Mouse (Mus musculus): ENCODE data around the gene Plekhh2.

Gene Plekhh2

GRCm38 (mm10) chr17:84608606-84609005 lies 96.9 kb downstream of the Plekhh2 start:
- no peak for ATAC-seq (ENCODE audit: low TSS enrichment)

- no peak for ATAC-seq (ENCODE audit: low TSS enrichment)
Measured at GRCm38 (mm10) chr17:84611500-84611899, 99.8 kb downstream of the Plekhh2 start.

GRCm38 (mm10) chr17:84611971-84612370 lies 100.3 kb downstream of the Plekhh2 start:
- ATAC-seq (ENCODE audit: low TSS enrichment), result no peak

GRCm38 (mm10) chr17:84615811-84616210 lies 104.1 kb downstream of the Plekhh2 start:
- ATAC-seq (ENCODE audit: low TSS enrichment), result no peak

GRCm38 (mm10) chr17:84616526-84617074 lies 104.9 kb downstream of the Plekhh2 start:
- ATAC-seq (ENCODE audit: low TSS enrichment), result no peak

GRCm38 (mm10) chr17:84617953-84618352 lies 106.3 kb downstream of the Plekhh2 start:
- no peak for ATAC-seq (ENCODE audit: low TSS enrichment)

GRCm38 (mm10) chr17:84619112-84619511 lies 107.4 kb downstream of the Plekhh2 start:
- no peak for ATAC-seq (ENCODE audit: low TSS enrichment)

GRCm38 (mm10) chr17:84620076-84620475 lies 108.4 kb downstream of the Plekhh2 start:
- no peak for ATAC-seq (ENCODE audit: low TSS enrichment)

GRCm38 (mm10) chr17:84620610-84621009 lies 108.9 kb downstream of the Plekhh2 start:
- no peak for ATAC-seq (ENCODE audit: low TSS enrichment)

DNA sequence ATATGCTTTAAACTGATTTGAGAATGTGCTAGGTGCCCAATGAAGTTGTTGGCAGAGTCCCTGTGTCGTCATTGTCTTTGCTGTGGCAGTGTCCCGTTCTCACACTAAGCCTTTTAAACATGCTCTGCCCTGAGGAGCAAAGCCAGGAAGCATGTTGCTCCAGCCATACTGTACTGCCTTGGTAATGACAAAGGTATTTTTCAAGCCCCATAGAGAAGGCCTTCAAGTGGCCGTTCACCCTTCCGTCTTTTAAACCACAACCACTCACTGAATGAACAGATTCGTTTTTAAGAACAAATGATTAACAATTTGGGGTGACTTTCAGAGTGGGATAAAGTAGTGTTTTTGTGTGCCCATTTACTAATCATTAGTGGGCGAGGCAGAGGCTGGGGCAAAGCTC lies 109.5 kb downstream of the Plekhh2 start:
- no peak for ATAC-seq (ENCODE audit: low TSS enrichment)

DNA sequence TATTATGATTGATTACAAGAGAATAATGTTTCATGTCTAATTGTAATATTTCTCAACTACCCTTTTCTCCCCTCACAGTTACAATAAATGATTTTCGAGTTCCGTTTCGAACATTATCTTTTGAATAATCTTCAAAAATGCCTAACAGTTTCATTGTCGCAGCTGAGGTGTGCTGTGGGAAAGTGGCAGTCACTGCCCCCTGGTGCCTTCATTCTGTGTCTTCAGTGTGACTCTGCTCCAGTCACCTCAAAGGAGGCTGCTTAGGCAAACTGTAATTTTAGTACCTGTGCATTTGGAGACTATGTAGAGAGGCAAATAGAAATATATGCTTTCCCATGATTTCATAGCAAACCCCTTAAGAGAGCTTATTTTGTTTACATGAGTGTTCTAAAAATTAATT lies 110.3 kb downstream of the Plekhh2 start:
- no peak for ATAC-seq (ENCODE audit: low TSS enrichment)

- no peak for ATAC-seq (ENCODE audit: low TSS enrichment)
Measured at GRCm38 (mm10) chr17:84622873-84623272, 111.2 kb downstream of the Plekhh2 start.

GRCm38 (mm10) chr17:84626276-84626856 lies 114.7 kb downstream of the Plekhh2 start, which contains the start of gene Dync2li1:
TSS of gene Dync2li1 (plus strand) at chr17:84626496.
- peak; percentile 99 for ATAC-seq (ENCODE audit: low TSS enrichment)

DNA sequence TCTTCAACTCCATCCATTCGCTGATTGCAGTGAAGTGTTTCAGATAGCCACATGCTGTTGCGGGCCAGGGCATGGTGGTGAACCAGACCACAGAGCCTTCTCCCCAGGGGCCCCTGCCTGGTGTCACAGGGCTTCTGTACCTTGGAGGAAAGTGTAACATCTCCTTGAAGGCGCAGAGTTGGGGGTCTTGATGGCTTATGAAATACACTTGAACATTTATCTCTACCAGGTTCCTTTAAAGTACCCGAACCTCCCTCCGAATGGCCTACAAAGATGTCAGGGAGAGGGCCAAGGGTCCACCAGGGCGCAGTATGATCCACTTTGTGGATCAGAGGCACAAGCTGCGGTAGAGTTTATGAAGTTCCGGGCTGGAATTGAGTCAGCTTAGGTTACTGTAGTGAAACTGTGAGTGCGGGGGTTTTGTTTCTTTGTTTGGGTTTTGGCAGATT lies 115.2 kb downstream of the Plekhh2 start:
- ATAC-seq (ENCODE audit: low TSS enrichment), result 0 out of 2 replicates have a peak, but pooled peaks have one; percentile 13

DNA sequence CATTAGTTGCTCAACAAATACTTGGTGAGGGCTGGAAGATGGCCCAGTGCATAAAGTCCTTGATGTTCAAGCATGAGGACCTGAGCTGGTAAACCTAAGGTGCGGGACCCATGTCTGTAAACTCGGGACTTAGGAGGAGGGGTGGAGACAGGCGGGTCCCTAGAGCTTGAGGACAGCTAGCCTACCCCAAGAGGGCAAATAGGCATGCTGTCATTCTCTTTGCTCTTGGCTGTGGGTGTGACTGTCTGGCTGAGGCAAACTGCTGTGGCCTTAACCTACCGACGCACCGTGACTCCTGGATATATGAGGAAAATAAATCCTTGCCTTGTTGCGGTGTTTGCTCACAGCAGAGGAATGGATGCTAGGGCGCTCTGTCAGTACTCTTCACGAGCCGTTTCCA lies 116.0 kb downstream of the Plekhh2 start:
- ATAC-seq (ENCODE audit: low TSS enrichment), result no peak

GRCm38 (mm10) chr17:84628611-84629010 lies 116.9 kb downstream of the Plekhh2 start:
- no peak for ATAC-seq (ENCODE audit: low TSS enrichment)

- ATAC-seq (ENCODE audit: low TSS enrichment), result no peak
Measured at GRCm38 (mm10) chr17:84631836-84632235, 120.1 kb downstream of the Plekhh2 start.

- no peak for ATAC-seq (ENCODE audit: low TSS enrichment)
Measured at GRCm38 (mm10) chr17:84633443-84633842, 121.7 kb downstream of the Plekhh2 start.

DNA sequence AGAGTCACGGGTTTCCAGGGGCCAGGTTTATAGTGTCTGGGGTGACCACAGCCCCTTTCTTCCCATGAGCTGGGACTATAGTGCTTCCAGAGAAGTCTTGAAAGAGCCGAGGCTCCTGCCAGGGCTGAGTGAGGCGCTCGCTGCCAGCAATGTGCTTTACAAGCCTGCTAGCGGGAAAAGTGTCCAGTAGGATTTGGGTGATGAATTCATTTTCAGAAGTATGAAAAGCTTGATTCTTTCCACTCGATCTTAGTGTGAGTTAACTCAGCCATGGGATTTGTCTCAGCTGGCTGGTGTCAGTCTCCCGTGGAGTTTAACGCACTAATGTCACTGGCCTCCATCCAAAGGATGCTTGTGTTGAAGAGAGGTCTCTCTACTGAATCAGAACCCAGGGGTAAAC lies 124.6 kb downstream of the Plekhh2 start:
- no peak for ATAC-seq (ENCODE audit: low TSS enrichment)

DNA sequence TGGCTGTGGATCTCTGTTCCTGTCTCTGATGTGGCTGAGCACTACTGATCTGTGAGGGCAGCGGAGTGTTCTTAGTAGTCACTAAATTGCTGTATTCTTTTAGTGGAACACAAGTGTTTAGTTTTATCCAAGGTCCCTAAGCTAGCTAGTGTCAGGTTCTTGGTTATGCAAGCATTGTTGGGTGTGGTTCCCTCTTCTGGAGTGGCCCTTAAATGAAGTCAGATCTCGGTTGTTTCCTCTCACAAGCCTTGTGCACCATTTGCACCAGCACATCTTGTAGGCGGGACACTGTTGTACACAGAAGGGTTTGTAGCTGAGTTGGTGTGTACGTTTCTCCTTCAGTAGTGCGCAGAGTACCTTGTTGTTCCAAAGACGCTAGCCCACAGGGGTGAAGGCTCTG lies 126.3 kb downstream of the Plekhh2 start:
- ATAC-seq (ENCODE audit: low TSS enrichment), result no peak

DNA sequence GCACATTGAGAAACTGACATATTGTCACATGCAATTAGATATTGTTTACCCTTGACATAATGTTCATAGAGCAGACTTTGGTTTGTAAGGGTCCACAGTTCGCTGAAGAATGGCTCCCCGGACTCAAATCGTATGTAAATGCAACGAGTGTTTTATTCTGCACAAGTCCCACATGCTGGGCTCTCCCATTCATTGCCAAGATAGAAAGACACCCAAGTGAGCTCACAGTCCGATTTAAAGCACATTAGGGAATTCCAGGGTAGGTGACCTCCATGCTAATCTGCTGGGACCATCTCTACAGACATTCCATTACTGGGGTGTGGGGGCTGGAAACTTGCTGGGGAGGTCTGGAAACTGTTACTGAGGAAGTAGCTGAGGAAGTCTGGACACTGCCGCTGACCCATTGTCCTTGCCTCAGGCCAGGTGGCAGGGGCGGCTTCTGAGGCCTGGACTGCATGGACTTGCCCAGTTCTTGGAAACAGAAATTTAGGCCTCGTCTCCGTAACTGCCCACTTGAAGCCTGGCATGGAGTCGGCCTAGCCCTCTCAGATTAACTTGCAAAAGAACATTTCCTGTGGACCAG lies 128.2 kb downstream of the Plekhh2 start:
- ATAC-seq (ENCODE audit: low TSS enrichment), result no peak

DNA sequence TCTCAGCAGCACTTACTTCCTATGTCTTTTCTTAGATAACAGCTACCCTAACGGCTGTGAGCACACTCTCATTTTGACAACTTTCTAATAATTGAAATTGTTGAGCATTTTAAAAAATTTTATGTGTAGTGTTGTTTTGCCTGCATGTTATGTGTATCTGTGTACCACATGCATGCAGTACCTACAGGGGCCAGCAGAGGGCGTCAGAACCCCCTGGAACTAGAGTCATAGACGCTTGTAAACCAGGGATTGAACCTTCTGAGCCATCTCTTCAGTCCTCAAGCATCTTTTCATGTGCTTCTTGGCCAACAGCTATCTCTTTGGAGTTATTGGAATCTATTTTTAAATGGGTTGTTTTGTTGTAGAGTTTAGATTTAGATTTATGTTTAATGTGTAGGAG lies 130.2 kb downstream of the Plekhh2 start:
- ATAC-seq (ENCODE audit: low TSS enrichment), result peak; percentile 7

DNA sequence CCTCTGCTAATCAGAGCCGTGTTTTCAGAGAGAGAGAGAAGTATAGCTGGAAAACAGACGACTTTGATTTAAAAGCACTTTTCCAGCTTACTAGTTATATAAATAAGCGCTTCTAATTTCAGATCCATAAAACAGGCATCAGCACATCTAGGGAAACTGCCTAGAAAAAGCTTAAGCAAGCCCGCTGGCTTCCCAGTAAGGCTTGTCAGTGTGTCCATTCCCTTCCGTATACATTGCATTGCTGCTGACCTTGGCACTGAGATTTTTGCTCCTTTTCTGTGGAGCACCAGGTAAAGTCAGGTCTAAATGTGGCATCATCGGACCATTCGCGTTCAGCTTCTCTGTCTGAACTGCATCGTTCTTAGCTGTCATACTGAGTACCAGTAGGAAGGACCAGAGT lies 130.6 kb downstream of the Plekhh2 start:
- ATAC-seq (ENCODE audit: low TSS enrichment), result peak; percentile 64

Data from frontal cortex, adult (tissue).